Mouse (Mus musculus): ENCODE results near the gene Tnp1.

GRCm38 (mm10) chr1:73060271-73060670, 44.6 kb upstream of the Tnp1 start:
- TF ChIP-seq CTCF (IDR thresholded peaks at IDR 0.05; ENCODE audit: low read depth, low read length): no peak
- no peak for TF ChIP-seq POLR2A (IDR thresholded peaks at IDR 0.05; ENCODE audit: extremely low read depth, insufficient read depth, low read length)
